Mouse (Mus musculus): ENCODE data around the gene Prpf18.

- TF ChIP-seq CTCF (IDR thresholded peaks at IDR 0.05; ENCODE audit: control insufficient read depth, insufficient read depth, insufficient replicate concordance, low read depth, low read length): no peak
- TF ChIP-seq POLR2A (IDR thresholded peaks at IDR 0.05; ENCODE audit: control insufficient read depth, low read depth, low read length): no peak
These were observed 60.3 kb downstream of the Prpf18 start for GRCm38 (mm10) chr2:4591647-4592046.
